Mouse (Mus musculus) bone marrow macrophage, adult 2 months (primary cell): ENCODE measurements around the gene Ttc1.

Source experiments
- CTCF ChIP-seq: IDR thresholded peaks from 2 replicates; pipeline ENCODE4 v1.5.1; 2012; ENCODE audit warnings: low read depth, mild to moderate bottlenecking, low read length, moderate library complexity
- POLR2A ChIP-seq: IDR thresholded peaks from 2 replicates; pipeline ENCODE4 v1.6.1; 2012; ENCODE audit warnings: mild to moderate bottlenecking, low read depth, low read length, borderline replicate concordance

DNA sequence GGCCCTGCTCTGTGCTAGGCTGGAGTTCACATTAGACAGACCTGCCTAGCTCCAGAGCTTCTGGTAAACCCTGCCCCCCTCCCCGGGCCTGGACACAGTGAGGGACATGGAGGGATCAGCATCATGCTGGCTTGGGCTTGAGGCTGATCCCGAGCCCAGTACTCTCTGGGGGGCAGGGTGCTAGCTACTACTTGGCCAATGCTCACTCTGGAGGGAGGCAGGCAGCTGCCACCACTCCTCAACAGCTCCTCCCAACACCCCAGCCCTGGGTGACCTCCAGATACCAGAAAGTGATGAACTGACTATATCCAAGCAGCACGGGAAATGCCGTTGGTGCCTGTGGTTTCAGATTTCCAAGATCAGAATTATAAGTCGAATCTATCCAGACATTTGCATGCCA, 25.9 kb upstream of the Ttc1 start:
- TF ChIP-seq CTCF (no peak), POLR2A (no peak)
